Mouse (Mus musculus) small intestine, adult 2 months (tissue): ENCODE data around the gene Ppif. TPM values are rescaled to one million over a fixed set of nuclear protein-coding genes. Genes with fewer than 3 reads are reported as not detected.

Experiments
- H3K27ac ChIP-seq: fragments of 200-500 bp; 2 replicates; pipeline ENCODE4 v1.5.1; 2012; ENCODE audit warnings: low read depth, low read length, control low read depth, inconsistent platforms; ENCODE audit not compliant: insufficient read depth
- H3K27me3 ChIP-seq: fragments of 200-500 bp; 2 replicates; pipeline ENCODE4 v1.6.1; 2012; ENCODE audit warnings: mild to moderate bottlenecking, moderate library complexity, low read length, inconsistent platforms; ENCODE audit not compliant: control insufficient read depth, insufficient read depth
- H3K36me3 ChIP-seq: fragments of 200-500 bp; 2 replicates; pipeline ENCODE4 v1.6.1; 2012; ENCODE audit warnings: mild to moderate bottlenecking, low read length, control low read depth, inconsistent platforms; ENCODE audit not compliant: control insufficient read depth, insufficient read depth
- H3K4me1 ChIP-seq: fragments of 200-500 bp; 2 replicates; pipeline ENCODE4 v1.6.1; 2012; ENCODE audit warnings: low read length, inconsistent platforms, mixed read lengths; ENCODE audit not compliant: control insufficient read depth, insufficient read depth, insufficient read length
- H3K4me3 ChIP-seq: fragments of 200-500 bp; 2 replicates; pipeline ENCODE4 v1.5.1; 2012; ENCODE audit warnings: low read depth, mild to moderate bottlenecking, control low read depth, inconsistent platforms, low read length, moderate library complexity
- CTCF ChIP-seq: fragments of 200-500 bp; IDR thresholded peaks from 2 replicates; pipeline ENCODE4 v1.5.1; 2012; ENCODE audit warnings: low read depth, mild to moderate bottlenecking, control low read depth, inconsistent platforms, low read length, moderate library complexity, mixed read lengths; ENCODE audit not compliant: insufficient replicate concordance, insufficient read length; ENCODE audit errors: extremely low read depth
- POLR2A ChIP-seq: fragments of 200-500 bp; IDR thresholded peaks from 2 replicates; pipeline ENCODE4 v1.6.1; 2012; ENCODE audit warnings: low read depth, mild to moderate bottlenecking, control low read depth, inconsistent platforms, low read length, moderate library complexity
- WGBS: fragments of 180-500 bp; shearing (Covaris S2); methylation state at CpG from one replicate; pipeline ENCODE4 v1.1.7; 2018; 5-methylcytosine and 5-hydroxymethylcytosine counted together
- polyA plus RNA-seq: library from polyadenylated mRNA; depleted of rRNA; stranded (reverse); fragments of >200 nt; gene quantifications from 2 replicates; pipeline ENCODE4 v1.2.3, GENCODE M21; 2012

The Ppif gene
- polyA plus RNA-seq, 1 experiment = 80.1 TPM

GRCm38 (mm10) chr14:25661185-25661920, 32.6 kb upstream of the Ppif start:
- no peaks in the 10 kb centered on the region for H3K27me3 ChIP-seq
- no peak for TF ChIP-seq CTCF
- TF ChIP-seq POLR2A = no peak
- H3K4me1 ChIP-seq = no peaks in the 10 kb centered on the region
- no peak overlapping the region for H3K4me3 ChIP-seq
- 77% methylated on average over 17 of the region's 17 CpGs for WGBS
- no peak overlapping the region for H3K27ac ChIP-seq
- peaks cover 81% of the 10 kb centered on the region for H3K36me3 ChIP-seq

DNA sequence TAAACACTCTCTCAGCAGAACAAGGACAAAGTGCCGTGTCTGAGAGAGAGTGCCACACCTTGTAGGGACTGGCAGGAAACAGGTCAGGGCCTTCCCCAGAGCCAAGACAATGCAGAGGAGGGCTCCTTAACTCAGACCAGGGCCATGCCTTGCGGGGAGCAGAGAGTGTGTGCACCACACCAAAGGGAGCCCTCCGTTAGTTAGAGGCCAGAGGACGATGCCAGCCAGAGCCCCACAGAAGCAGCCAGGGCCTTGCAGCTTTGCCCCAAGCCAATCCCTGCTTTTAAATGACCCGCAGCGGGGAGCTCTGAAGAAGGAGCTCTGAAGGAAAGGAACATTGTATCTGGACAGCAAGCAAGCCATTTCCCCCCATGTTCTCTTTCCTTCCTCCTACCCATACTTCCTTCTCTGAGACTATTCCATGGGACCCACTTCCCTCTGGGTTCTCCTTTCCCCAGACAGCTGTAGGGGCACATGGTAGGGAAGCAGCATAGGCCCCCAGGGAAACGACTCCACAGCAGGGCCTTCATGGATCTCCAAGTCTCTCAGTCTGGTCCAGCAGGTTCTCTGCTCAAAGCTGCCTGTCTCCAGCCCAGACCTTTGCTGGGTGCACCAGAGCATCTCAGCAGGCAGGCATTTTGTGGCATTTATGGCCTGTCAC, 30.2 kb upstream of the Ppif start:
- Histone ChIP-seq H3K36me3 (peaks cover 58% of the 10 kb centered on the region), H3K27ac (no peak overlapping the region), H3K27me3 (no peaks in the 10 kb centered on the region), H3K4me3 (no peak overlapping the region), H3K4me1 (no peaks in the 10 kb centered on the region)
- TF ChIP-seq CTCF (no peak), POLR2A (no peak)
- 75% methylated on average over 7 of the region's 7 CpGs for WGBS

GRCm38 (mm10) chr14:25664310-25664695, 29.7 kb upstream of the Ppif start:
- Histone ChIP-seq H3K36me3 (peaks cover 53% of the 10 kb centered on the region), H3K4me3 (no peak overlapping the region), H3K4me1 (no peaks in the 10 kb centered on the region), H3K27me3 (no peaks in the 10 kb centered on the region), H3K27ac (no peak overlapping the region)
- TF ChIP-seq POLR2A = no peak
- 88% methylated on average over 7 of the region's 7 CpGs for WGBS

- no peak overlapping the region for H3K4me3 ChIP-seq
Measured at GRCm38 (mm10) chr14:25665314-25665970, 28.5 kb upstream of the Ppif start.

DNA sequence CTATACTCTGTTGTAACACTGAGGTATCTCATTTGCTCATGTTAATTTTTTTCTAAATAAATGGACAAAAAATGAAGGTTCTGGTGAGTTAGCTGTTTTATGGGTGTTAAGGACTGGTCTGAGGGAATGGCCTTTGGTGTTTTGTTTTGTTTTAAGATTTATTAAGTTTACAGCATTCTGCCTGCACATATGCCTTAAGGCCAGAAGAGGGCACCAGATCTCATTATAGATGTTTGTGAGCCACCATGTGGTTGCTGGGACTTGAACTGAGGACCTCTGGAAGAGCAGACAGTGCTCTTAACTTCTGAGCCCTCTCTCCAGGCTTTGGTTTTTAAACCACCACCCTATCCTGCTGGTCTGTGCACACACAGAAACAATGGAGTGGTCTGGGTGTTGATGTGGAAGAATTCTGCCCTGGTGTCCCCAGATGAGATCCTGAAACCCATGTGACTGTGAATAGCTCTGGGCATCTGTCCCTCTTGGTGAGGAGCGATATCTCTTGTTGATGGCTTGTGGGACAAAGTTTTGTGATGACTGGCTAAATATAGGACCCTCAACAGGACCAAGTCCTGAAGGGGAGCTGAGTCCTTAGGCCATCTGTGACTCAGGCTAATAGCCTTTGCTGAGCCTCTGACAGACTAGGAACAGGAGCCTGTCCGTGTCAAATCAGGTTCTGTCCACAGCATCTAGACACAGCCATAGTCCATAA, 27.1 kb upstream of the Ppif start:
- Histone ChIP-seq H3K4me3 (no peak overlapping the region), H3K27ac (no peak overlapping the region), H3K36me3 (peaks cover 30% of the 10 kb centered on the region), H3K4me1 (no peaks in the 10 kb centered on the region), H3K27me3 (no peaks in the 10 kb centered on the region)
- WGBS = 89% methylated on average over 2 of the region's 2 CpGs
- no peak for TF ChIP-seq POLR2A
- peak; percentile 22; the same call in 1 of the 2 replicates for TF ChIP-seq CTCF

More at GRCm38 (mm10) chr14:25665314-25665970, 28.5 kb upstream of the Ppif start:
- H3K4me1 ChIP-seq = no peaks in the 10 kb centered on the region
- no peak overlapping the region for H3K27ac ChIP-seq
- no peak for TF ChIP-seq POLR2A
- TF ChIP-seq CTCF = no peak
- no peaks in the 10 kb centered on the region for H3K27me3 ChIP-seq
- WGBS = 88% methylated on average over 19 of the region's 19 CpGs
- peaks cover 42% of the 10 kb centered on the region for H3K36me3 ChIP-seq

GRCm38 (mm10) chr14:25667587-25667986, 26.4 kb upstream of the Ppif start:
- Histone ChIP-seq H3K27me3 (no peaks in the 10 kb centered on the region), H3K27ac (no peak overlapping the region), H3K4me3 (no peak overlapping the region), H3K36me3 (peaks cover 22% of the 10 kb centered on the region), H3K4me1 (no peaks in the 10 kb centered on the region)
- WGBS = 57% methylated on average over 3 of the region's 3 CpGs
- TF ChIP-seq POLR2A = no peak
- no peak for TF ChIP-seq CTCF

GRCm38 (mm10) chr14:25679625-25680024, 14.3 kb upstream of the Ppif start:
- 59% methylated on average over 7 of the region's 7 CpGs for WGBS

More at GRCm38 (mm10) chr14:25679625-25680024, 14.3 kb upstream of the Ppif start:
- Histone ChIP-seq H3K4me3 (no peak overlapping the region), H3K27me3 (no peaks in the 10 kb centered on the region), H3K27ac (no peak overlapping the region), H3K4me1 (peaks cover 2% of the 10 kb centered on the region; the same call in 1 of the 2 replicates), H3K36me3 (no peaks in the 10 kb centered on the region)
- TF ChIP-seq POLR2A = no peak
- no peak for TF ChIP-seq CTCF
